Mouse (Mus musculus) hindbrain, embryonic 11.5 days (tissue): ENCODE measurements around the gene Hspb8. TPM values are rescaled to one million over a fixed set of nuclear protein-coding genes. Genes with fewer than 3 reads are reported as not detected.

Experiments used
- ATAC-seq: fragments of 200-750 bp; cut with Nextera tagmentation; 2 replicates; pipeline ENCODE4 v1.8.0; 2017; ENCODE audit warnings: mild to moderate bottlenecking, moderate TSS enrichment, moderate library complexity; ENCODE audit not compliant: low FRiP score
- DNase-seq: peaks from one replicate; pipeline ENCODE4 v3.0.0-alpha.2; 2015; ENCODE audit warnings: low spot score
- H3K27ac ChIP-seq: fragments of 300-500 bp; sonication (generic); 2 replicates; pipeline ENCODE4 v1.5.1; 2014; ENCODE audit warnings: mild to moderate bottlenecking, low read depth, low read length
- H3K27me3 ChIP-seq: fragments of 300-500 bp; sonication (generic); 2 replicates; pipeline ENCODE4 v1.6.1; 2014; ENCODE audit warnings: mild to moderate bottlenecking, low read length, moderate library complexity, mixed read lengths; ENCODE audit not compliant: control insufficient read depth, insufficient read depth
- H3K36me3 ChIP-seq: fragments of 300-500 bp; sonication (generic); 2 replicates; pipeline ENCODE4 v1.6.1; 2014; ENCODE audit warnings: mild to moderate bottlenecking, low read length, moderate library complexity, mixed read lengths; ENCODE audit not compliant: control insufficient read depth, insufficient read depth
- H3K4me1 ChIP-seq: fragments of 300-500 bp; sonication (generic); replicated peaks from 2 replicates; pipeline ENCODE4 v1.6.1; 2014; ENCODE audit warnings: low read length, mixed read lengths; ENCODE audit not compliant: control insufficient read depth, insufficient read depth
- H3K4me2 ChIP-seq: fragments of 300-500 bp; sonication (generic); replicated peaks from 2 replicates; pipeline ENCODE4 v1.6.1; 2014; ENCODE audit warnings: mild to moderate bottlenecking, low read depth, low read length
- H3K4me3 ChIP-seq: fragments of 300-500 bp; sonication (generic); 2 replicates; pipeline ENCODE4 v1.5.1; 2014; ENCODE audit warnings: low read depth, low read length
- H3K9ac ChIP-seq: fragments of 300-500 bp; sonication (generic); 2 replicates; pipeline ENCODE4 v1.6.1; 2014; ENCODE audit warnings: low read depth, low read length
- H3K9me3 ChIP-seq: fragments of 300-500 bp; sonication (generic); 2 replicates; pipeline ENCODE4 v1.6.1; 2016; ENCODE audit warnings: low read length; ENCODE audit not compliant: control insufficient read depth
- WGBS: fragments of 180-500 bp; shearing (Covaris S2); extraction: QIAGEN DNeasy Blood & Tissue Kit; methylation state at CpG from one replicate; pipeline ENCODE4 v1.1.7; 2014; 5-methylcytosine and 5-hydroxymethylcytosine counted together
- polyA plus RNA-seq: library from polyadenylated mRNA; unstranded; fragments of >200 nt; fragmentation: Nextera tagmentation; extraction: Ambion mirVana; gene quantifications from 2 replicates; pipeline ENCODE4 v1.2.1, GENCODE M21; 2014

The Hspb8 gene
- polyA plus RNA-seq, 1 experiment from 2014 or later = 6.5 TPM

- Histone ChIP-seq H3K27ac (no peak overlapping the region), H3K4me3 (no peak overlapping the region), H3K9me3 (no peaks in the 10 kb centered on the region), H3K36me3 (peaks cover under 1% of the 10 kb centered on the region; the same call in 1 of the 2 replicates), H3K4me1 (no peaks in the 10 kb centered on the region), H3K4me2 (no peak overlapping the region), H3K27me3 (no peaks in the 10 kb centered on the region), H3K9ac (no peak overlapping the region)
- DNase-seq (no peak), ATAC-seq (no peak)
- WGBS = 11% methylated on average over 10 of the region's 11 CpGs
Observed at GRCm38 (mm10) chr5:116448409-116449191, 25.9 kb upstream of the Hspb8 start.

DNA sequence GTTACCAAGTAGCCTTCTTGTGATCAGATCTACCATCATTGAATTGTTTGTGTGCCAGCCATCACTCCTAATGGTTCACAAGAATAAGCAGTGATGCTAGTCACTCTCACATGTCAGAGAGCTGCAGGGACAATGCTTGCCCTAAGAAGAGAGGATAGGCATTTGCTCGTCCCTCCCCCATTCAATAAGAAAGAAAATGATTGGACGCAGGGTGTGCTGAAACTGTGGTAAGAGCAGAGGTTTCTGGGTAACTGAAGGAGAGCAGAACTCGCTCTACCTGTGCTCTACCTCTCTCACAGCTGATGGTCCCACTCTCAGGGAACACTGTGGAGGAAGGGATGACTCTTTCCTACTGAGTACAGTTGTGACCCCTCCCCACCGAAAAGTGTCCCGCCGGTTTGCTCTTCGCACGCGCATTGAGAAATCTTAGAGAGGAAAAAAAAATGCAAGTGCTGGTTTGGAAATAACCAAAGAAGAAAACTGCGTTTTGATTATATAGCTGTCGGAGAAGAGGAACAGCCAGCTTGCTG, 25.2 kb upstream of the Hspb8 start:
- H3K27me3 ChIP-seq = no peaks in the 10 kb centered on the region
- WGBS = 44% methylated on average over 11 of the region's 11 CpGs

DNA sequence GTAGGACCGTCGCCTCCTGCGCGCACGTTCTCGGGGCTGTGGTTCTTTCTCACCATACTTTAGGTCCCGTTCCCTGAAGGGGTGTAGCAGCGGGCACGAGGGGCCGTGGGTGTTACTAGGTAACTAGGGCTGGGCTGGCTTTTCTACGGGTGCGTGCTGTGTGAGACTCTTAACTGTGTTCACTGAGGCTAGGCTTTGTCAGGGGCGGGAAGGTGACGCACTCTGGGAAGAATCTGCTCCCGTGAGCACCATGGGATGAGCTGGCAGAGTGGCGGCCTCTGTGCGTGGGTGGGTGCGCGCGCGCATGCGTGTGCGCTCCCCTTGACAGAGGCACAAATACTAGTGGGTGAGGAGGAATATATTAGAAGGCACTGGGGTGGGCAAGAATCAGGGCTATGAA, 23.9 kb upstream of the Hspb8 start:
- H3K27me3 ChIP-seq = no peaks in the 10 kb centered on the region
- no peak overlapping the region for H3K9ac ChIP-seq
- 46% methylated on average over 23 of the region's 23 CpGs for WGBS
- ATAC-seq (no peak), DNase-seq (no peak)
- no peaks in the 10 kb centered on the region for H3K9me3 ChIP-seq
- no peak overlapping the region for H3K4me3 ChIP-seq
- no peak overlapping the region for H3K4me2 ChIP-seq
- H3K36me3 ChIP-seq = peaks cover 4% of the 10 kb centered on the region; the same call in 1 of the 2 replicates
- no peaks in the 10 kb centered on the region for H3K4me1 ChIP-seq
- H3K27ac ChIP-seq = no peak overlapping the region

More for the DNA sequence above, 25.2 kb upstream of the Hspb8 start:
- Histone ChIP-seq H3K4me1 (no peaks in the 10 kb centered on the region), H3K36me3 (peaks cover 4% of the 10 kb centered on the region; the same call in 1 of the 2 replicates), H3K27ac (no peak overlapping the region), H3K4me2 (no peak overlapping the region), H3K9ac (no peak overlapping the region), H3K4me3 (no peak overlapping the region), H3K9me3 (no peaks in the 10 kb centered on the region)
- no peak for ATAC-seq
- no peak for DNase-seq

DNA sequence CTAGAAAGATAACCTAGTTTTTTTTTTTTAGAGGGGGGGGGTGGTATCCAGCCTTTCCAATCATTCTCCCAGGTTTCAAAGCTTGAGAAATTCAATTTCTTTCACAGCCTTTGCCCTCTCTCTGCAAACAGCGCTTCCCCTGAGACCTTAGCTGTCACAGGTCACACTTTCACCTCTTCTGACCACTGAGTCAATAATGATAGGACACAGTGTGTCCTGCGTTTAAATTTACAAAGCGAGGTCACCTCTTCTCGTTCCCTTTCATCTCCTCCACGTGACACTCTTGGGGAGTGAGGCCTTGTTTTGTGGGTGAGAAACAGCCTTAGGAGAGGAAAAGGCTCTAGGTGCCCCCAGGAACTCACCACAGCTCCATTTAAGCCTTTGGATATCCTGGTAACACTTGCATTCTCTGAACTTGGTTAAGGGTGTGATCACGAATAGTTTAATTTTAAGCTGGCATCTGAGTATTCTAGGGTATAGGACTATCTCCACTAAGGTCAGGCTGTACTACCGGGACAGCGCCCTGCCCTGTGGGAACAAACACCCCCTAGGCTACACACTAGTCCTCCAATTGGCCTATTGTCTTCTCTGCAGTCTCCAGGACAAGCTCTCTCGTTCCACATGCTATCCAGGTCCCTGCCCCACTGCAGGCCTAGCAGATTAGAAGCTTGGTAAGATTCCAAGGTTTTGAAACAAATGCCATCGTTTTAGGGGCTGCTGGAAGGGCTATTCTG, 23.1 kb upstream of the Hspb8 start:
- Histone ChIP-seq H3K4me2 (no peak overlapping the region), H3K27me3 (no peaks in the 10 kb centered on the region), H3K9me3 (no peaks in the 10 kb centered on the region), H3K27ac (no peak overlapping the region), H3K4me1 (no peaks in the 10 kb centered on the region), H3K4me3 (no peak overlapping the region), H3K9ac (no peak overlapping the region), H3K36me3 (peaks cover 4% of the 10 kb centered on the region; the same call in 1 of the 2 replicates)
- ATAC-seq (no peak), DNase-seq (no peak)
- 45% methylated on average over 10 of the region's 10 CpGs for WGBS

DNA sequence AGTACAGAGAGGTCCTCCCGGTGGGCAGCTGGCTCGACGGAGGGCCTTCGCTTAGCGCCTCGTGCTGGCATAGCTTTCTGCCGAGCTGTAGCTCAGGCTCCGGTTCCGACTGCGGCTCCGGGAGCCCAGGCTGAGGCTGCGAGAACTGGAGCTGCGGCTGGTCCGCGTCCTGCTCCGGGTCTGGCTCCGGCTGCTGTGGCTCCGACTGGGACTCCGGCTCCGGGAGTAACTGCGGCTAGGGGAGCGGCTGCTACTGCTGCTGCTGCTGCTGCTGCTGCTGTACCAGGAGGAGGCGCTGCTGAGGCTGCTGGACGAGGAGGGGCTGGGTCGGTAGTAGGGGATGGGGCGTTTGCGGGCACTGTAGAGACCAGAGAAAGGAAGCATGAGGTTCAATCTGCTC, 21.9 kb upstream of the Hspb8 start:
- Histone ChIP-seq H3K36me3 (peaks cover 4% of the 10 kb centered on the region; the same call in 1 of the 2 replicates), H3K9ac (no peak overlapping the region), H3K27me3 (no peaks in the 10 kb centered on the region), H3K27ac (no peak overlapping the region), H3K4me2 (no peak overlapping the region), H3K4me3 (no peak overlapping the region), H3K4me1 (no peaks in the 10 kb centered on the region), H3K9me3 (no peaks in the 10 kb centered on the region)
- peak; percentile 40 for DNase-seq
- ATAC-seq = no peak
- 61% methylated on average over 27 of the region's 27 CpGs for WGBS

DNA sequence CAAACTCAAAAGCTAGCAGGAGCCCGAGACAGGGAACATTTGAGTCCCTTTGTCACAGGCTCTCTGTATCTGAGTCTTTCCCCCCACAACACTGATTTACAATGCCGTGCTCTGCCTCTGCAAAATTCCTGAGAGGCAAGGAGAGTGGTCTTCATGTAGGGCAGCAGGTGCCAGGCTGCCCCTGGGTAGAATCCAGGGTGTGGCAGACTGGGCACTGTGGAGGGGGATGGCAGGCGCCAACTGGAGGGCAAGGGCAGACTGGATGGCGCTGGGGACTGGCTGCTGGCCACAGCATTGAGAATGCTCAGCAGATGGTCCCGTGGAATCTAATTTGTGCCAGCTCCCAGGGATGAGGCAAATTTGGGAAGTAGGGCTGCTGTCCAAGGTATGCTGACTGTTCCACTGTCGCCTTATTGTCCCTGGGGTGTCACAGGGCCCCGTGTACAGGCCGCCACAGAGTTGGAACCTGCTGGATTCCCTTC, 20.8 kb upstream of the Hspb8 start:
- Histone ChIP-seq H3K36me3 (peaks cover 4% of the 10 kb centered on the region; the same call in 1 of the 2 replicates), H3K4me1 (no peaks in the 10 kb centered on the region), H3K27ac (no peak overlapping the region), H3K4me3 (no peak overlapping the region), H3K9me3 (no peaks in the 10 kb centered on the region), H3K27me3 (no peaks in the 10 kb centered on the region), H3K4me2 (no peak overlapping the region), H3K9ac (no peak overlapping the region)
- ATAC-seq (no peak), DNase-seq (no peak)
- 87% methylated on average over 8 of the region's 8 CpGs for WGBS

DNA sequence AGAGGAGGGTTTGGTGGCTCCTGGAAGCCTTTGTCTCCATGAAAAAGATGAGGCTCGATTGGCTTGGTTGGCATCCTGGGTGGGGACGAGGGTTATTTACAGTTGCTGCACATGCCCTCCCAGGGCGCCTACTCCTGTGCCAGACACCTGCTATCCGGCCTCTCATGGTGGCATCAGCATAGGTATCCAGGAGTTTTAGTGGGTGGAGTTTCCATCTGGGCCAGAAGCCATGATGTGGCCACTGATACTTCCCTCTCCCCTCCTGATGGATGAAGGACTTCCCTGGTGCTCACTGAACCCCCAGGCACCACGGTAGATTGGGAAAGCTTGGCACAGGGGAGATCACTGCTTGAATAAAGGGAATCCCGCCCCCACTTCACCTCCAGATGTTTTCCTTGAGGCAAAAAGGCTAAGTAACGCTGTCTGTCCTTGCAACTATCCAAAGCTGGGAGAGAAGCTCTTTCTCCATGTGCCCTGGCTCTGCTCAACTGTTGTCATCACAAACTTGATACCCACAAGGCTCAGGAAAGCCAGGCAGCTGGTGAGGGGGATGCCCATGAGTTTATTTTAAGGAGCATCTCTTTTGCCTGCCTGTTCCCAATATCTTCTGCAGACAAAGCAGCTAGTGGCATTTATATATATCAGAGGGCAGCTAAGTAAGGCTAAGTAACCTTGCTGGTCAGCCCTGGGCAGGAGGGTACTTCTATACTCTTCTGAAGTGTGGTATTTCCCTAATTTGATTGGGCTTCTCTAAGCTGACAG, 20.2 kb upstream of the Hspb8 start:
- Histone ChIP-seq H3K36me3 (peaks cover 4% of the 10 kb centered on the region; the same call in 1 of the 2 replicates), H3K4me1 (no peaks in the 10 kb centered on the region), H3K27ac (no peak overlapping the region), H3K4me2 (no peak overlapping the region), H3K9me3 (no peaks in the 10 kb centered on the region), H3K4me3 (no peak overlapping the region), H3K9ac (no peak overlapping the region), H3K27me3 (no peaks in the 10 kb centered on the region)
- no peak for ATAC-seq
- 79% methylated on average over 7 of the region's 7 CpGs for WGBS
- DNase-seq = no peak

DNA sequence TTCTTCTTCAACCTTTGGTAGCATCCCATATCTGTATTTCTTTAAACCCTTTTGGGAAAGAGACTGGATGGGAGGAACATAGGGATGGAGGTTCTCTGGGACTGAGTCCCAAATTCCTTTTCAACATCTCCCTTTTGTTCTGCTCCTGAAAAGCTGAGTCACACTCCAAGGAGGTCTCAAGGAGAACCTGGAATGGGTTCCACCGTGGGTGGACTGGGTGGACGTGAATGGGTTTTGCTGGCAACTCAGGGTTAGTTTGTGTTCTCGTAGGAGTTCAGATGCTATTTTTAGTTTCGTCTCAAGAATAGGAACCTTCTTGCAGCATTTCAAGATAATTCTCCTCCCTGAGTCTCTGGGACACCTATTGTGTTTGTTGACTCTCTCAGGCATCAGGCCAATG, 17.6 kb upstream of the Hspb8 start:
- no peaks in the 10 kb centered on the region for H3K27me3 ChIP-seq
- H3K4me3 ChIP-seq = no peak overlapping the region
- H3K9me3 ChIP-seq = no peaks in the 10 kb centered on the region
- no peak for ATAC-seq
- DNase-seq = no peak
- 72% methylated on average over 4 of the region's 4 CpGs for WGBS
- peaks cover 4% of the 10 kb centered on the region; the same call in 1 of the 2 replicates for H3K36me3 ChIP-seq
- H3K4me2 ChIP-seq = no peak overlapping the region
- no peaks in the 10 kb centered on the region for H3K4me1 ChIP-seq
- no peak overlapping the region for H3K9ac ChIP-seq
- H3K27ac ChIP-seq = no peak overlapping the region
